Mouse (Mus musculus) lung, adult 2 months (tissue): Measurements from ENCODE around the gene Mat2a.

Source experiments
- CTCF ChIP-seq: fragments of 200-500 bp; IDR thresholded peaks from 2 replicates; pipeline ENCODE4 v1.5.1; 2011; ENCODE audit warnings: mild to moderate bottlenecking, low read length, control low read depth; ENCODE audit not compliant: insufficient read depth
- POLR2A ChIP-seq: fragments of 200-500 bp; IDR thresholded peaks from 2 replicates; pipeline ENCODE4 v1.6.1; 2011; ENCODE audit warnings: low read depth, mild to moderate bottlenecking, control low read depth, low read length, borderline replicate concordance; ENCODE audit errors: extremely low read depth

- no peak for TF ChIP-seq POLR2A
- TF ChIP-seq CTCF = peak; percentile 43
Measured at GRCm38 (mm10) chr6:72409567-72409966, 29.8 kb downstream of the Mat2a start.
